Mouse (Mus musculus): ENCODE data around the gene Il17d. TPM values are rescaled to one million over a fixed set of nuclear protein-coding genes. Genes with fewer than 3 reads are reported as not detected.

Il17d gene
- polyA plus RNA-seq, 1 experiment from 2014 or later, result 3.4 TPM

GRCm38 (mm10) chr14:57537261-57538015 lies 12.9 kb downstream of the Il17d start:
- H3K27me3 ChIP-seq (ENCODE audit: control insufficient read depth, insufficient read depth, low read length), result 0 out of 2 replicates have a peak, but pooled peaks cover 2% of the 10 kb centered on the region
- H3K4me2 ChIP-seq (replicated peaks; ENCODE audit: low read depth, low read length), result 0 out of 2 replicates have a peak overlapping the region, but pooled peaks have one; percentile 18
- H3K4me3 ChIP-seq (ENCODE audit: low read depth, low read length), result no peak overlapping the region
- H3K36me3 ChIP-seq (ENCODE audit: control insufficient read depth, insufficient read depth, low read length), result no peaks in the 10 kb centered on the region
- H3K9me3 ChIP-seq (ENCODE audit: control insufficient read depth, low read depth, low read length), result no peaks in the 10 kb centered on the region
- 0 out of 2 replicates have a peak, but pooled peaks have one; percentile 24 for ATAC-seq (ENCODE audit: insufficient number of reproducible peaks, insufficient read depth, low FRiP score, low read depth)
- peaks cover 27% of the 10 kb centered on the region; the same call in 1 of the 2 replicates for H3K4me1 ChIP-seq (ENCODE audit: control insufficient read depth, insufficient read depth, low read length)
- no peak overlapping the region; the same call in 1 of the 2 replicates for H3K9ac ChIP-seq (replicated peaks; ENCODE audit: low read depth, low read length)
- H3K27ac ChIP-seq (ENCODE audit: low read length), result peak overlapping the region; percentile 85
- 24% methylated on average over 16 of the region's 16 CpGs for WGBS

GRCm38 (mm10) chr14:57540683-57541082 lies 16.1 kb downstream of the Il17d start:
- H3K27me3 ChIP-seq (ENCODE audit: control insufficient read depth, insufficient read depth, low read length), result no peaks in the 10 kb centered on the region
- WGBS, result 73% methylated on average over 11 of the region's 11 CpGs
- H3K9ac ChIP-seq (replicated peaks; ENCODE audit: low read depth, low read length), result no peak overlapping the region
- ATAC-seq (ENCODE audit: insufficient number of reproducible peaks, insufficient read depth, low FRiP score, low read depth), result no peak
- H3K36me3 ChIP-seq (ENCODE audit: control insufficient read depth, insufficient read depth, low read length), result no peaks in the 10 kb centered on the region
- H3K4me1 ChIP-seq (ENCODE audit: control insufficient read depth, insufficient read depth, low read length), result peaks cover 17% of the 10 kb centered on the region; the same call in 1 of the 2 replicates
- no peak overlapping the region for H3K4me3 ChIP-seq (ENCODE audit: low read depth, low read length)
- no peak overlapping the region for H3K27ac ChIP-seq (ENCODE audit: low read length)
- no peaks in the 10 kb centered on the region for H3K9me3 ChIP-seq (ENCODE audit: control insufficient read depth, low read depth, low read length)
- no peak overlapping the region for H3K4me2 ChIP-seq (replicated peaks; ENCODE audit: low read depth, low read length)

GRCm38 (mm10) chr14:57542231-57542630 lies 17.7 kb downstream of the Il17d start:
- 65% methylated on average over 34 of the region's 34 CpGs for WGBS
- H3K27me3 ChIP-seq (ENCODE audit: control insufficient read depth, insufficient read depth, low read length), result no peaks in the 10 kb centered on the region
- no peaks in the 10 kb centered on the region for H3K36me3 ChIP-seq (ENCODE audit: control insufficient read depth, insufficient read depth, low read length)
- no peak overlapping the region for H3K4me3 ChIP-seq (ENCODE audit: low read depth, low read length)
- no peak overlapping the region for H3K9ac ChIP-seq (replicated peaks; ENCODE audit: low read depth, low read length)
- peaks cover 15% of the 10 kb centered on the region for H3K4me1 ChIP-seq (ENCODE audit: control insufficient read depth, insufficient read depth, low read length)
- H3K27ac ChIP-seq (ENCODE audit: low read length), result no peak overlapping the region
- H3K4me2 ChIP-seq (replicated peaks; ENCODE audit: low read depth, low read length), result no peak overlapping the region
- no peaks in the 10 kb centered on the region for H3K9me3 ChIP-seq (ENCODE audit: control insufficient read depth, low read depth, low read length)
- ATAC-seq (ENCODE audit: insufficient number of reproducible peaks, insufficient read depth, low FRiP score, low read depth), result no peak

- Histone ChIP-seq H3K4me1 (ENCODE audit: control insufficient read depth, insufficient read depth, low read length) (peaks cover 7% of the 10 kb centered on the region; the same call in 1 of the 2 replicates), H3K27ac (ENCODE audit: low read length) (no peak overlapping the region), H3K4me3 (ENCODE audit: low read depth, low read length) (no peak overlapping the region), H3K27me3 (ENCODE audit: control insufficient read depth, insufficient read depth, low read length) (no peaks in the 10 kb centered on the region), H3K36me3 (ENCODE audit: control insufficient read depth, insufficient read depth, low read length) (no peaks in the 10 kb centered on the region), H3K4me2 (replicated peaks; ENCODE audit: low read depth, low read length) (no peak overlapping the region), H3K9ac (replicated peaks; ENCODE audit: low read depth, low read length) (no peak overlapping the region), H3K9me3 (ENCODE audit: control insufficient read depth, low read depth, low read length) (no peaks in the 10 kb centered on the region)
- no peak for ATAC-seq (ENCODE audit: insufficient number of reproducible peaks, insufficient read depth, low FRiP score, low read depth)
- 87% methylated on average over 13 of the region's 13 CpGs for WGBS
These were observed 19.0 kb downstream of the Il17d start for GRCm38 (mm10) chr14:57543420-57544039.

- Histone ChIP-seq H3K9ac (replicated peaks; ENCODE audit: low read depth, low read length) (no peak overlapping the region), H3K27ac (ENCODE audit: low read length) (no peak overlapping the region), H3K9me3 (ENCODE audit: control insufficient read depth, low read depth, low read length) (no peaks in the 10 kb centered on the region), H3K4me1 (ENCODE audit: control insufficient read depth, insufficient read depth, low read length) (peaks cover 7% of the 10 kb centered on the region; the same call in 1 of the 2 replicates), H3K36me3 (ENCODE audit: control insufficient read depth, insufficient read depth, low read length) (no peaks in the 10 kb centered on the region; the same call in 1 of the 2 replicates), H3K4me2 (replicated peaks; ENCODE audit: low read depth, low read length) (no peak overlapping the region), H3K4me3 (ENCODE audit: low read depth, low read length) (no peak overlapping the region), H3K27me3 (ENCODE audit: control insufficient read depth, insufficient read depth, low read length) (no peaks in the 10 kb centered on the region)
- no peak for ATAC-seq (ENCODE audit: insufficient number of reproducible peaks, insufficient read depth, low FRiP score, low read depth)
- WGBS, result 83% methylated on average over 17 of the region's 17 CpGs
These were observed 20.9 kb downstream of the Il17d start for GRCm38 (mm10) chr14:57545526-57545925.

- Histone ChIP-seq H3K9ac (replicated peaks; ENCODE audit: low read depth, low read length) (no peak overlapping the region), H3K4me1 (ENCODE audit: control insufficient read depth, insufficient read depth, low read length) (peaks cover 7% of the 10 kb centered on the region; the same call in 1 of the 2 replicates), H3K27ac (ENCODE audit: low read length) (peak overlapping the region; percentile 78), H3K9me3 (ENCODE audit: control insufficient read depth, low read depth, low read length) (no peaks in the 10 kb centered on the region), H3K27me3 (ENCODE audit: control insufficient read depth, insufficient read depth, low read length) (no peaks in the 10 kb centered on the region), H3K4me2 (replicated peaks; ENCODE audit: low read depth, low read length) (no peak overlapping the region), H3K36me3 (ENCODE audit: control insufficient read depth, insufficient read depth, low read length) (no peaks in the 10 kb centered on the region; the same call in 1 of the 2 replicates), H3K4me3 (ENCODE audit: low read depth, low read length) (no peak overlapping the region)
- WGBS, result 84% methylated on average over 8 of the region's 8 CpGs
- ATAC-seq (ENCODE audit: insufficient number of reproducible peaks, insufficient read depth, low FRiP score, low read depth), result no peak
These were observed 21.6 kb downstream of the Il17d start for GRCm38 (mm10) chr14:57546131-57546530.

- WGBS, result 13% methylated on average over 13 of the region's 13 CpGs
- H3K27ac ChIP-seq (ENCODE audit: low read length), result peak overlapping the region; percentile 78
- no peaks in the 10 kb centered on the region; the same call in 1 of the 2 replicates for H3K36me3 ChIP-seq (ENCODE audit: control insufficient read depth, insufficient read depth, low read length)
- no peak overlapping the region for H3K4me3 ChIP-seq (ENCODE audit: low read depth, low read length)
- H3K9ac ChIP-seq (replicated peaks; ENCODE audit: low read depth, low read length), result no peak overlapping the region
- no peaks in the 10 kb centered on the region for H3K9me3 ChIP-seq (ENCODE audit: control insufficient read depth, low read depth, low read length)
- peaks cover 7% of the 10 kb centered on the region; the same call in 1 of the 2 replicates for H3K4me1 ChIP-seq (ENCODE audit: control insufficient read depth, insufficient read depth, low read length)
- H3K27me3 ChIP-seq (ENCODE audit: control insufficient read depth, insufficient read depth, low read length), result no peaks in the 10 kb centered on the region
- no peak overlapping the region for H3K4me2 ChIP-seq (replicated peaks; ENCODE audit: low read depth, low read length)
- ATAC-seq (ENCODE audit: insufficient number of reproducible peaks, insufficient read depth, low FRiP score, low read depth), result peak; percentile 83
These were observed 22.0 kb downstream of the Il17d start for GRCm38 (mm10) chr14:57546557-57547021.

GRCm38 (mm10) chr14:57547062-57547461 lies 22.5 kb downstream of the Il17d start:
- H3K4me2 ChIP-seq (replicated peaks; ENCODE audit: low read depth, low read length), result no peak overlapping the region
- 38% methylated on average over 5 of the region's 5 CpGs for WGBS
- peaks cover 7% of the 10 kb centered on the region; the same call in 1 of the 2 replicates for H3K4me1 ChIP-seq (ENCODE audit: control insufficient read depth, insufficient read depth, low read length)
- H3K27ac ChIP-seq (ENCODE audit: low read length), result peak overlapping the region; percentile 78
- no peaks in the 10 kb centered on the region for H3K9me3 ChIP-seq (ENCODE audit: control insufficient read depth, low read depth, low read length)
- H3K27me3 ChIP-seq (ENCODE audit: control insufficient read depth, insufficient read depth, low read length), result no peaks in the 10 kb centered on the region
- H3K9ac ChIP-seq (replicated peaks; ENCODE audit: low read depth, low read length), result no peak overlapping the region
- peak; percentile 66; the same call in 1 of the 2 replicates for ATAC-seq (ENCODE audit: insufficient number of reproducible peaks, insufficient read depth, low FRiP score, low read depth)
- H3K4me3 ChIP-seq (ENCODE audit: low read depth, low read length), result no peak overlapping the region
- no peaks in the 10 kb centered on the region; the same call in 1 of the 2 replicates for H3K36me3 ChIP-seq (ENCODE audit: control insufficient read depth, insufficient read depth, low read length)
